Mouse (Mus musculus) hindlimb bud, embryonic 11.5 days (tissue): Measurements from ENCODE around the gene Gm11361.

Experiments used
- DNase-seq: peaks from one replicate; pipeline ENCODE4 v3.0.0-alpha.2; 2012; ENCODE audit warnings: low read depth, low spot score; ENCODE audit errors: extremely low spot score

Gene Gm11361

GRCm38 (mm10) chr13:28257228-28257627 lies at the start of gene Gm11361:
Gene Gm11361, plus strand, starts transcription at chr13:28257528.
- DNase-seq = no peak

GRCm38 (mm10) chr13:28264399-28264798 lies 7.1 kb downstream of the Gm11361 start:
- no peak for DNase-seq

- no peak for DNase-seq
Observed at GRCm38 (mm10) chr13:28287368-28287767, 30.0 kb downstream of the Gm11361 start.

GRCm38 (mm10) chr13:28294272-28294671 lies 36.9 kb downstream of the Gm11361 start:
- DNase-seq = no peak

GRCm38 (mm10) chr13:28294757-28295361 lies 37.5 kb downstream of the Gm11361 start:
- no peak for DNase-seq

GRCm38 (mm10) chr13:28295492-28295891 lies 38.2 kb downstream of the Gm11361 start:
- DNase-seq = no peak

GRCm38 (mm10) chr13:28297098-28297497 lies 39.8 kb downstream of the Gm11361 start:
- no peak for DNase-seq

- DNase-seq = no peak
Observed at GRCm38 (mm10) chr13:28297577-28297976, 40.2 kb downstream of the Gm11361 start.
